Mouse (Mus musculus): Measurements from ENCODE around the gene En1.

En1 gene

GRCm38 (mm10) chr1:120628821-120629220 lies 26.6 kb downstream of the En1 start:
- DNase-seq (ENCODE audit: low spot score), result no peak

- DNase-seq (ENCODE audit: low spot score), result no peak
Observed at GRCm38 (mm10) chr1:120643380-120643779, 41.2 kb downstream of the En1 start.

GRCm38 (mm10) chr1:120643848-120644711 lies 41.9 kb downstream of the En1 start:
- DNase-seq (ENCODE audit: low spot score), result no peak

GRCm38 (mm10) chr1:120644755-120645154 lies 42.5 kb downstream of the En1 start:
- DNase-seq (ENCODE audit: low spot score), result no peak

GRCm38 (mm10) chr1:120650068-120650467 lies 47.9 kb downstream of the En1 start:
- no peak for DNase-seq (ENCODE audit: low spot score)

- DNase-seq (ENCODE audit: low spot score), result no peak
Observed at GRCm38 (mm10) chr1:120651997-120652396, 49.8 kb downstream of the En1 start.

GRCm38 (mm10) chr1:120654950-120655396 lies 52.8 kb downstream of the En1 start:
- no peak for DNase-seq (ENCODE audit: low spot score)
